Mouse (Mus musculus) embryonic fibroblast, embryonic 13.5 days (primary cell): ENCODE results near the gene Olfr373.

Experiments
- CTCF ChIP-seq: IDR thresholded peaks from 2 replicates; pipeline ENCODE4 v1.5.1; 2011; ENCODE audit warnings: mild to moderate bottlenecking, control low read depth, low read length, moderate library complexity, borderline replicate concordance; ENCODE audit not compliant: insufficient read depth
- POLR2A ChIP-seq: IDR thresholded peaks from 2 replicates; pipeline ENCODE4 v1.6.1; 2011; ENCODE audit warnings: low read depth, mild to moderate bottlenecking, control low read depth, low read length, moderate library complexity

GRCm38 (mm10) chr8:72084744-72085143, 1.8 kb downstream of the Olfr373 start:
- no peak for TF ChIP-seq POLR2A
- TF ChIP-seq CTCF: no peak
